Mouse (Mus musculus) erythroblast, embryonic 14.5 days (primary cell): ENCODE data around the gene Pip4k2b.

Experiments
- GATA1 ChIP-seq: IDR thresholded peaks from 2 replicates; pipeline ENCODE4 v1.6.1; 2012; ENCODE audit warnings: low read length, inconsistent platforms, mixed read lengths
- TAL1 ChIP-seq: IDR thresholded peaks from 3 replicates; pipeline ENCODE4 v1.6.1; 2012; ENCODE audit warnings: low read length, inconsistent platforms, mixed read lengths

GRCm38 (mm10) chr11:97711200-97711900, 33.2 kb downstream of the Pip4k2b start:
- TF ChIP-seq TAL1 (no peak), GATA1 (no peak)
